Mouse (Mus musculus): ENCODE measurements around the gene Pim1. TPM values are rescaled to one million over a fixed set of nuclear protein-coding genes. Genes with fewer than 3 reads are reported as not detected.

Gene Pim1
- polyA plus RNA-seq, 1 experiment from 2014 or later, result 17.4 TPM

- Histone ChIP-seq H3K9me3 (no peaks in the 10 kb centered on the region), H3K9ac (no peak overlapping the region), H3K36me3 (peaks cover under 1% of the 10 kb centered on the region; the same call in 1 of the 2 replicates), H3K4me2 (peak overlapping the region; percentile 78; the same call in 1 of the 2 replicates), H3K27ac (no peak overlapping the region), H3K4me1 (peaks cover 16% of the 10 kb centered on the region), H3K4me3 (no peak overlapping the region), H3K27me3 (no peaks in the 10 kb centered on the region)
- ATAC-seq (ENCODE audit: insufficient number of reproducible peaks, insufficient read depth, low FRiP score, low TSS enrichment, low read depth), result no peak
- 79% methylated on average over 8 of the region's 8 CpGs for WGBS
These were observed 2.1 kb upstream of the Pim1 start for GRCm38 (mm10) chr17:29488257-29488977.

GRCm38 (mm10) chr17:29488978-29489970 is 1.3 kb upstream of the Pim1 start:
- Histone ChIP-seq H3K4me2 (peak overlapping the region; percentile 78), H3K36me3 (peaks cover 9% of the 10 kb centered on the region), H3K9me3 (no peaks in the 10 kb centered on the region), H3K9ac (peak overlapping the region; percentile 81), H3K27ac (peak overlapping the region; percentile 95), H3K4me1 (peaks cover 22% of the 10 kb centered on the region), H3K27me3 (no peaks in the 10 kb centered on the region), H3K4me3 (peak overlapping the region; percentile 91)
- 5% methylated on average over 30 of the region's 30 CpGs for WGBS
- no peak for ATAC-seq (ENCODE audit: insufficient number of reproducible peaks, insufficient read depth, low FRiP score, low TSS enrichment, low read depth)

GRCm38 (mm10) chr17:29489971-29490712 is 411 bp upstream of the Pim1 start:
- Histone ChIP-seq H3K4me1 (peaks cover 27% of the 10 kb centered on the region), H3K4me2 (peak overlapping the region; percentile 78), H3K9ac (peak overlapping the region; percentile 81), H3K27ac (peak overlapping the region; percentile 96), H3K4me3 (peak overlapping the region; percentile 91), H3K9me3 (no peaks in the 10 kb centered on the region), H3K27me3 (no peaks in the 10 kb centered on the region), H3K36me3 (peaks cover 14% of the 10 kb centered on the region)
- peak; percentile 90 for ATAC-seq (ENCODE audit: insufficient number of reproducible peaks, insufficient read depth, low FRiP score, low TSS enrichment, low read depth)
- 2% methylated on average over 54 of the region's 68 CpGs for WGBS

- H3K36me3 ChIP-seq, result peaks cover 14% of the 10 kb centered on the region
- H3K4me3 ChIP-seq, result peak overlapping the region; percentile 91
- H3K27ac ChIP-seq, result peak overlapping the region; percentile 96
- peaks cover 27% of the 10 kb centered on the region for H3K4me1 ChIP-seq
- peak overlapping the region; percentile 94 for H3K9ac ChIP-seq
- peak overlapping the region; percentile 78 for H3K4me2 ChIP-seq
- H3K27me3 ChIP-seq, result no peaks in the 10 kb centered on the region
- ATAC-seq (ENCODE audit: insufficient number of reproducible peaks, insufficient read depth, low FRiP score, low TSS enrichment, low read depth), result no peak
- H3K9me3 ChIP-seq, result no peaks in the 10 kb centered on the region
- under 1% methylated on average over 48 of the region's 48 CpGs for WGBS
These were observed 1.2 kb downstream of the Pim1 start for GRCm38 (mm10) chr17:29491591-29492268.

GRCm38 (mm10) chr17:29492269-29493191 is 2.0 kb downstream of the Pim1 start:
- H3K27me3 ChIP-seq, result no peaks in the 10 kb centered on the region
- no peak for ATAC-seq (ENCODE audit: insufficient number of reproducible peaks, insufficient read depth, low FRiP score, low TSS enrichment, low read depth)
- peak overlapping the region; percentile 96 for H3K27ac ChIP-seq
- peak overlapping the region; percentile 78 for H3K4me2 ChIP-seq
- H3K4me3 ChIP-seq, result peak overlapping the region; percentile 91
- 2% methylated on average over 22 of the region's 22 CpGs for WGBS
- peak overlapping the region; percentile 94 for H3K9ac ChIP-seq
- no peaks in the 10 kb centered on the region for H3K9me3 ChIP-seq
- peaks cover 27% of the 10 kb centered on the region for H3K4me1 ChIP-seq
- H3K36me3 ChIP-seq, result peaks cover 14% of the 10 kb centered on the region

- no peaks in the 10 kb centered on the region for H3K9me3 ChIP-seq
- ATAC-seq (ENCODE audit: insufficient number of reproducible peaks, insufficient read depth, low FRiP score, low TSS enrichment, low read depth), result no peak
- no peaks in the 10 kb centered on the region for H3K27me3 ChIP-seq
- WGBS, result 68% methylated on average over 11 of the region's 11 CpGs
- H3K4me1 ChIP-seq, result peaks cover 32% of the 10 kb centered on the region
- H3K27ac ChIP-seq, result peak overlapping the region; percentile 96
- peak overlapping the region; percentile 78 for H3K4me2 ChIP-seq
- peaks cover 14% of the 10 kb centered on the region for H3K36me3 ChIP-seq
- peak overlapping the region; percentile 91; the same call in 1 of the 2 replicates for H3K4me3 ChIP-seq
- H3K9ac ChIP-seq, result peak overlapping the region; percentile 64
These were observed 3.0 kb downstream of the Pim1 start for GRCm38 (mm10) chr17:29493461-29493980.

GRCm38 (mm10) chr17:29494062-29494731 is 3.6 kb downstream of the Pim1 start:
- Histone ChIP-seq H3K4me1 (peaks cover 25% of the 10 kb centered on the region), H3K4me3 (no peak overlapping the region), H3K9ac (0 out of 2 replicates have a peak overlapping the region, but pooled peaks have one; percentile 21), H3K27me3 (no peaks in the 10 kb centered on the region), H3K27ac (no peak overlapping the region), H3K36me3 (peaks cover 14% of the 10 kb centered on the region), H3K9me3 (no peaks in the 10 kb centered on the region), H3K4me2 (no peak overlapping the region; the same call in 1 of the 2 replicates)
- WGBS, result 68% methylated on average over 10 of the region's 10 CpGs
- ATAC-seq (ENCODE audit: insufficient number of reproducible peaks, insufficient read depth, low FRiP score, low TSS enrichment, low read depth), result no peak

GRCm38 (mm10) chr17:29494732-29495076 is 4.2 kb downstream of the Pim1 start:
- Histone ChIP-seq H3K4me2 (no peak overlapping the region; the same call in 1 of the 2 replicates), H3K27ac (no peak overlapping the region), H3K36me3 (peaks cover 14% of the 10 kb centered on the region), H3K9ac (0 out of 2 replicates have a peak overlapping the region, but pooled peaks have one; percentile 21), H3K27me3 (no peaks in the 10 kb centered on the region), H3K4me3 (no peak overlapping the region), H3K9me3 (no peaks in the 10 kb centered on the region), H3K4me1 (peaks cover 23% of the 10 kb centered on the region)
- 55% methylated on average over 7 of the region's 8 CpGs for WGBS
- no peak for ATAC-seq (ENCODE audit: insufficient number of reproducible peaks, insufficient read depth, low FRiP score, low TSS enrichment, low read depth)

GRCm38 (mm10) chr17:29496211-29497070 is 5.9 kb downstream of the Pim1 start:
- no peak overlapping the region for H3K9ac ChIP-seq
- 77% methylated on average over 6 of the region's 6 CpGs for WGBS
- peaks cover 14% of the 10 kb centered on the region for H3K36me3 ChIP-seq
- ATAC-seq (ENCODE audit: insufficient number of reproducible peaks, insufficient read depth, low FRiP score, low TSS enrichment, low read depth), result no peak
- no peak overlapping the region for H3K4me2 ChIP-seq
- peaks cover 23% of the 10 kb centered on the region for H3K4me1 ChIP-seq
- no peaks in the 10 kb centered on the region for H3K27me3 ChIP-seq
- H3K27ac ChIP-seq, result no peak overlapping the region
- no peak overlapping the region for H3K4me3 ChIP-seq
- H3K9me3 ChIP-seq, result no peaks in the 10 kb centered on the region
